Mouse (Mus musculus): ENCODE data around the gene Cbr4. TPM values are rescaled to one million over a fixed set of nuclear protein-coding genes. Genes with fewer than 3 reads are reported as not detected.

Gene Cbr4
- total RNA-seq, 2 experiments from 2014 or later = 54.6 to 65.9 TPM

GRCm38 (mm10) chr8:61539828-61540500, 52.4 kb downstream of the Cbr4 start:
- peak; percentile 68 to 77 for DNase-seq (ENCODE audit: low spot score in 2 of 2)

GRCm38 (mm10) chr8:61549585-61549984, 62.1 kb downstream of the Cbr4 start:
- DNase-seq (ENCODE audit: low spot score in 2 of 2) = no peak

DNA sequence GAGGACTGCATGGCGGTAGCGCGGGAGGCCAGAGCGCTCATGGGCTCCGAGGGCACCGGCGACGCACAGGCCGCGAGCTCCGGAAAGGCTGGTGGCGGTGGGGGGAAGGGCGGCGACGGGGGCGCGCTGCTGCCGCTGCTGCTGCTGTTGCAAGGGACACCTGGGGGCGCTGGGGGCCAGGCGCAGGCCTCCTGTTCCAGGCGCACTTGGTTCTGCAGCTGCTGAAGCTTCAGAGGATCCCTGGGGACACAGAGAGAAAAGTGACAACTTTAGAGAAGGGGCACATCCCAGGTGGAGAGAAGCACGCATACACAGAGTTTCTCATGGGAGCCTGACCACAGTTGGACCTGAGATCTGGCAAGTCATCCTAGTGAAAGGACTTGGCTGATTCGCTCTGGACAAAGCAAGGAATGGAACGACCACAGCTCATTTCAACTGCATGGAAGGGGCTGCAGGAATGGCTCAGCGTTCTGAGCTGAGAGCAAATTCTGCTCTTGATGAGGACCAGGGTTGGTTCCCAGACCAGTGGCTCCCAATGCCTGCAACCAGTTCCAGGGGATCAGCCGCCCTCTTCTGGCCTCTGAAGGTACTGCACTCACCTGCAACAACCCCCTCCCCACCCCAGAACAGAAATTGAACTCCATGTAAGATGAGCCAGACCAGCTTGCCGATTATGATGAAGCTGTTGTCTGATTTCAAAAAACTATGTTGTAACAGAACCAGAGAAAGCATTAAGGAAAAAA, 62.6 kb downstream of the Cbr4 start:
- DNase-seq (ENCODE audit: low spot score in 2 of 2) = no peak

DNA sequence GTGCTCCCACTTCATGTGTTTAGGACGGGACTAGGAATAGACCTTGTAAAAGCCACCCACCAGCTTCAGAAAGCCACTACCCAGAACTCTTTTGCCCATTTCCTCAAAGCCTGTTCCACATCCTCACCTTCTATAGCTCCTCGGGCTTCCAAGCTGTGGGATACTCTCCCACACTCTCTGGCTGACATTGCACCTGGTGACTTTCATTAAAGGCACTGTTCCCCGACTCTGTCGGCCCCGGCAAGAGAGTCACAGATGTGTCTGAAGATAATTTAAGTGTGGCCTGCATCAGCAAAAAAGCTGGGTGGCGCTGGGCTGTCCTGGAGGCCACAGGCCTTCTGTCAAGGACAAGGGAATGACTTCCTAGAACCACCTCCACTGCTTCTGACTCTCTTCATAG, 64.7 kb downstream of the Cbr4 start:
- no peak for DNase-seq (ENCODE audit: low spot score in 2 of 2)

DNA sequence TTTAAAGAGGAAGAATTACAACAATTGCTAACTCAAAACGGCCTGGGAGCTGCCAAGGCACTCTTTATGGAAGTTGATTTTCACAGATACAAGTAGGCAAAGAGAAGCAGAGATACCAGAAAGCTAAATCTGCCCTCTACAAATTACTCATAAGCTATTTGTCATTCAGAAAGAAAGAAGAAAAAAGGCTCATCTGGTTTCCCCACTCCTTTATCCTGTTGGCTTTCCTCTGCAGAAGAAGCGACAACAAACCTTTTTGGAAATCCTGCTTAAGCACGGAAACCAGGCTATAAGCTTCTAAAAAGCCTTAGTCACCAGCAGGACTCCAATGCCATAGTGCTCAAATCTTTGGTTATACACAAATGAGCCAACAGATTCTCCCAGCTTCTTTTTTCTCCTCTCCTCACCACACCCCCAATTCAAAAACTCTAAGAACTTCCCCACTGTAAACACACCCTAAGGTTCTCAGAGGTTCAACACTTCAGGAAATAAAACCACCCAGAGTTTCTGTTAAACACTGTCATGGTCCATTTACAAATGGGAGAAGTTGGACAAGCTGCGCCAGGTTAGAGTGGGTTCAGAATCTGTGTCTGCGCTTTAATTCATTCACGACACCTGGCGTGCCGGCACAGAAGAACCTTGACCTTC, 65.3 kb downstream of the Cbr4 start:
- DNase-seq (ENCODE audit: low spot score in 2 of 2) = no peak

GRCm38 (mm10) chr8:61555343-61555742, 67.8 kb downstream of the Cbr4 start:
- no peak for DNase-seq (ENCODE audit: low spot score in 2 of 2)

GRCm38 (mm10) chr8:61556219-61556618, 68.7 kb downstream of the Cbr4 start:
- DNase-seq (ENCODE audit: low spot score in 2 of 2) = no peak

Data from adrenal gland, postnatal 4 days (tissue).